Mouse (Mus musculus) kidney, postnatal 4 days (tissue): ENCODE data around the gene Atf6.

Source experiments
- DNase-seq, 2 experiments: peaks; one replicate each; pipeline ENCODE4 v3.0.0; 2021; ENCODE audit warnings: mixed read lengths in 2 of 2

Atf6 gene

GRCm38 (mm10) chr1:170764798-170765197 is 102.8 kb downstream of the Atf6 start:
- no peak for DNase-seq

DNA sequence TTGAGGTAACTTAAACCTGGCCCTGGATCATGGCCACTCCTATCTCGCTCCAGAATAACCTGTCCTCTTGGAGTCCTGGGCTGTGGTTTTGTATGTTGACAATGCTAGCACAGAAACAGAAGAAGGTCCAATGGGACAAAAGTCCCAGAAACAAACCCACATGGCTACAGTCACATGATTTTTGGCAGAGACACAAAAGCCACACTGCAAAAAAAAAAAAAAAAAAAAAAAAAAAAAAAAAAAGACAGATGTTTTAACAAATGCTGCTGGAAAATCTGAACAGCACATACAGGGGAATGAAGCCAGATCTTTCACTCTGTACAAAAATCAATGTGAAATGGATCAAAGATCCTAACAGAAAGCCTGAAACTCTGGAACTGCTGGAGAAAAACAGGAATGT is 105.9 kb downstream of the Atf6 start:
- no peak for DNase-seq

- no peak for DNase-seq
Measured at GRCm38 (mm10) chr1:170753597-170753996, 114.0 kb downstream of the Atf6 start.

- no peak for DNase-seq
Measured at GRCm38 (mm10) chr1:170751797-170752196, 115.8 kb downstream of the Atf6 start.

- DNase-seq, result no peak
Measured at GRCm38 (mm10) chr1:170746523-170746922, 121.0 kb downstream of the Atf6 start.

- DNase-seq, result no peak
Measured at GRCm38 (mm10) chr1:170741497-170742246, 125.9 kb downstream of the Atf6 start.

DNA sequence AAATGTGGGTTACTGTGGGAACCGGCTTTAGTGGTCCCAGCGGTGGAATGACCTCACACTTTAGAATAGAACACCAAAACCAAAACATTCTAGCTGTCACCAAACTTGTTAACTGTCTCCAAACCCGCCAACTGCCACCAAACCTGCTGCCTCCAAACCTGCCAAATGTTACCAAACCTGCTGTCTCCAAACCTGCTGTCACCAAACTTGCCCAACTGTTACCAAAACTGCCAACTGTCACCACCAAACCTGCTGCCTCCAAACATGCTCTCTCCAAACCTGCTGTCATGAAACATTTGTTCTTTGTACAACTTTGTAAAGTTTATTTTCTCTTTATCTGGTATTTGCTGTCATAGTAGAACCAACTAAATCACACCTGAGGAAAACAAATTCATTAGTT is 132.7 kb downstream of the Atf6 start:
- DNase-seq, result no peak

- DNase-seq, result no peak
Measured at GRCm38 (mm10) chr1:170732596-170732890, 135.0 kb downstream of the Atf6 start.

GRCm38 (mm10) chr1:170731865-170732595 is 135.5 kb downstream of the Atf6 start:
- no peak for DNase-seq

DNA sequence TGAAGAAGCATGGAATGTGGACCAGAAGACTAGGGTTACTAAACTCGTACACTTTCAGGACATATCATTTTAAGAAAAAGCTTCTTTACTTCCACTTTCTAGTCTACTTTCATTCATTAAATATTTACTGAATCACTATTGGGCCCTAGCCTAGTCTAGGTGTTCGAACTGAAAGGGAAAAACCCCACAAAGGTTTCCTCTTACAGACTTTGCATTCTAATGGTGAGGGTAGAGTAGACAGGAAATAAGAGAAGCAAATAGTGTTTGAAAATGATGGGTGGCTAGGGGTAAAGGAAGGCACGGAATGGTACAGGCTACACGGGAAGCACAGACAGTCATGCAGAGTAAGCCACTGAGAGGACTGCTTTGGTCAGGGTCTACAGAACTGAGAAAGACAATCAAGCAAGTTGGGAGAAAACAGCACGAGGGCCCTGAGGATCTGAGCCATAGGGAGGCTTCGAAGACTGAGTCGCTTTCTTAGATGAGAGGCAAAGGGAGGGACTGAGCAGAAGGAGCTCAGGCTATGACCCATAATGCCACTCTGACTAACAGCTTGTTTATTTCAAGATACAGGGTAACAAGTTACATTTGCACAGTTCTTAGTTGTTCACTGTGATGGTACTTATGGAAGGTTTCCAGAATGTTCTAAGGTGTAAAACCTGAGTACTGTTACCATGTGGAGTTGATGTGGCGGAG is 138.2 kb downstream of the Atf6 start:
- DNase-seq, result no peak

DNA sequence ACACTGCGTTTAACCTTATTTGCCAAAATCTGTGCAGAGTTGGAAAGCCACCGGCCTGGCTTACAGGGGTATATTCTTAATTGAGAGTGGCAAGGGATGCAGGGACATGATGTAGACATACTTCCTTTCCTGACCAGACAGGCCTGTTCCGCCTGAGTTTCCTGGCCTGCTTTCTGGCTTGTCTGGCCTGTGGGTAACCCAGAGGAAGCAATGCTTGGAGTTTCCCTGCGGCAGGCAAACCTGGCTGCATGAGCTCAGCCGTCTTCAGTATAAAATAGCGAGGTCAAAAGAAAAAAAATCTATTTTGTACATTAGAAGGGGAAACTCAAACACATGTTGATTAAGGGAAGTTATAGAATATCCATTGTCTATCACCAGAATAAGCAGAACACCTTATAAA is 139.0 kb downstream of the Atf6 start:
- peak; percentile 9 to 17 for DNase-seq

DNA sequence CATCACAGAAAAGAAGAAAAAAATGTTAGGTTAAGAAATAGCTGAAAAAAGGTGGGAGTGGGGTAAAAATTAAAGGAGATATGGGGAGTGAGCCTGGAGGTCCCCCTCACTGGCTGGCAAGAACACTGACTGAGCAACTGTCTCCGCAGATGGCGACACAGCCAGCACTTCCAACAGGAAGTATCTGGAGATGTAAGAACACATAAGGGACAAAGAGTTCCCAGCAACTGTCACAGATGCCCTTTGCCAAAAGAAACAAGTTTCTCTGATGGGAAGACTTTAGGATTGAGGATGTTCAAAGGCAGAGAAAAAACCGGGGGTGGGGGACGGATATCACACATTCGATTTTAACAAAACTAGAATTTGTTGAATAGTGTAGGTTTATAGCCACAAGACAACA is 146.0 kb downstream of the Atf6 start:
- no peak for DNase-seq

- DNase-seq, result no peak
Measured at GRCm38 (mm10) chr1:170718133-170718810, 149.3 kb downstream of the Atf6 start.

- DNase-seq, result no peak
Measured at GRCm38 (mm10) chr1:170717241-170717828, 150.2 kb downstream of the Atf6 start.

DNA sequence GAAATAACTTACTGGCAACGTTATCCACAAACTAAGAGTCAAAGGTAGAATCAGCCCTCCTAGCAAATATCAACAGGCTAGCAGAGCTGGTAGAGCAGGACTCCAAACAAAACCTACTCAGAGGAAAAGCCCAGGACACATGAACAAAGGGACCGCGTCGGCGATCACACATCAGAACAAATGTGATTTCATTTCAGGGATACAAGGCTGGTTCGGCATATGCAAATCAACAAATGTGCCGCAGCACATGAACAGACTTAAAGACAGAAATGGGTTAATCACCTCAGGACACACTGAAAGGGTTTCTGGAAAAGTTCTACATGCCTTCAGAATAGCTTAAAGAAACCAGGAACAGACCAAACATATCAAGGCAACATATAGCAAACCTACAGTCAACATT is 155.8 kb downstream of the Atf6 start:
- DNase-seq, result no peak

DNA sequence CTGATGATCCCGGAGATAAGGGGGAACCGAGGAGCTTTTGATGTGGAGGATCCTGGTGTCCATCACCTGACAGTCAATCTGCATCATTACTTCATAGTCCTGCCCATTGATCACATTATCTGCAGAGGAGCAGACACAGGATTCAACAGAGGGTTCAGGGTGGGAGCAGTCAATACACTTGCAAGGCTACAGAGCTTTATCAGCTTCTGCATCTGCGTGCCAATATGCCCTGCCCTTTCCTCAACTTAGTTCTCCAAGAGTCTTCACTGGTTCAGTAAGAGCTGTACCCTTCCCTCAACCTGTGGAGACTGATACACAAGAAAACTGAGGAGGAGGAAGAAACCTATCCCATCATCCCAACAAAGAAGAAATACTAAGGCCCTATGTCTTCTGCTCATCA is 157.6 kb downstream of the Atf6 start:
- DNase-seq, result no peak

DNA sequence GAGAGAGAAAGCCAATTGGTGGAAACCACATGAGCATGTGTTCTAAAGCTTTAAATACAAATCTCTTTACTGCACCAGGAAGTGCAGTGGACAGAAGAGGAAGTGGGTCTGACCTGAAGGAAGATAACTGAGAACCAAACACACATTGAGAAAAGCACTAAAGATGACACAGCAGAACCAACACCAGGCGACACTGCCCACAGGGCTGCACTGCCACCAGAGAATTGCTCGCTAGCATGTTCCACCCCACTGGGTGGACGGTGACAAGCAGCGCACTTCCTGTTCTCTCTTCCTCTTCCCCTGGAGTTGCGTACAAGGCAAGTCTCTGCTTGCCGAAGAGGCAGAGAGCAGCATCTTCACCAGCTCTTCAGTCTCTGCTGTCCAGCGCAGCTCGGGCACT is 158.1 kb downstream of the Atf6 start:
- no peak for DNase-seq

GRCm38 (mm10) chr1:170709034-170709433 is 158.5 kb downstream of the Atf6 start:
- DNase-seq, result no peak

DNA sequence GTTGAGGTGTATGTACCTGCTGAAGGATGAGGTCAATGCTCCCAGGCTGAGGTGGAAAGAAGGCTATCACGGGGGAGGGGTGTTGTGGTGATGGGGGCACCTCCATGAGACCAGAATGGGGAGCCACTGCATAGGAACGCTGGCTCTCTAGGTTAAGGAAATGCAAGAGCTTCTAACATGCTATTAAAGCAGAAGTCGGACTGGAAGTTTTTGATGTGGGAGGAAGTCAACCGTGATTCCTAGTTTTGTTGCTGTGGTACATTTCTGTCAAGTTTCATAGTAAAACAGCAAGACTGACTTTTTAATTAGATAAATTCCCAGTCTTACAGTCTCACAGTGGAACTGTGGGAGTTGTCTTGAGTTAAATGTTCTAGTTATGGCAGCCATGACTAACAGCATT is 161.5 kb downstream of the Atf6 start:
- no peak for DNase-seq

GRCm38 (mm10) chr1:170704911-170705594 is 162.5 kb downstream of the Atf6 start:
- DNase-seq, result no peak

DNA sequence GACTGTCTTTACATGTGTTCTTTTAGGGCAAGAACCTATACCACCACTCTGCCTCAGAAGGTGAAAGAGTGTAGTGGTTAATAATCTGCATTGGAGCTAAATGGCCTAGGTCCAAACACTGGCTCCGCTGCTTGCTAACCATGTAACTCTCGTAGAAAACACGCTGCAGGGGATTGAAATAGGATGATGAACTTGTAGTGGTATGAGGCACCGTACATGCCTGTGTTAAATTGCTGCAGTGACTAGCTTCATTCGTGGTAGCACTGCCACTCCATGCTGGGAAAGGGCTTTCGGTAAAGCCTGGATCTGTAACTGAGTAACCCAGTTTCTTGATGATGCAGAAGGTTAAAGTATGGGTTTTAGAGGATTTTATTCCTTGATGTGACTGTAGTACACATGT is 163.5 kb downstream of the Atf6 start:
- DNase-seq, result no peak

- no peak for DNase-seq
Measured at GRCm38 (mm10) chr1:170702958-170703357, 164.6 kb downstream of the Atf6 start.
